Mouse (Mus musculus): ENCODE results near the gene Gabbr2. TPM values are rescaled to one million over a fixed set of nuclear protein-coding genes. Genes with fewer than 3 reads are reported as not detected.
"Not testable (repeated sequence)": the region's sequence is repeated elsewhere in the genome, so short reads cannot be mapped to it uniquely, and the experiment has no call there.

The Gabbr2 gene
- total RNA-seq, 2 experiments from 2014 or later: 1.6 to 1.7 TPM

DNA sequence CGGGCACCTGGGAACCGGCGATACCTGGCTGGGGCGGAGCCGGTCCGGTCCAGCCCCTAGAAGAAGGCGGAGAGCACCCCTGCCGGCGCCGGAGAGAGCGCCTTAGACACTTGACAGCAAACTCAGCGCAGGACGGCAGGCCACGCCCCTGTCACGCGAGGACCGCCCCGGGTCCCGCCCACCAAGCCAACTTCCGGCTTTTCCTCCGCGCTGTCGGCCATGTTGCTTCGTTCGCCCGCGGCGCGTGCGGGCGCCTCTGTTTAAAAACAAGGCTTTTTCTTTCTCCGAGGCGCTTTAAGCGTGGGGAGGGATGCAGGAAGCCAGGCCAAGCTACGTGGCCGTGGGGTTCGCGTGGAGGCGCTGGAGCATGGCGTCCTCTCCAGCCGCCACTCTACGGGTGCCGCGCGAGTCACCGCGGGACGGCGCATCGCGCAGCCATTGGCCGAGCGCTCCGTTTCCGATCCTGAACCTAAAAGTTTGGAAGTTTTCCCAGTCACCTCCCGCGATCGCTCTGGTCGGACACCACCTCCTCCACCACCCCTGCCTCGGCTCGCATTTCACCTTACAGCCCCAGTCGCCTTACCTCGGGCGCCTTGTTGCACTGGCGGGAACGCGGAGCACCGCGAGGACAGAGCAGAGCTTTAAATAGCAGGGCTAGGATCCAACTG, 341.5 kb downstream of the Gabbr2 start, which contains the start of gene Tbc1d2:
Tbc1d2 (minus strand) TSS at position 124 of the 668 bp plus-strand sequence.
- DNase-seq: peak; percentile 97

DNA sequence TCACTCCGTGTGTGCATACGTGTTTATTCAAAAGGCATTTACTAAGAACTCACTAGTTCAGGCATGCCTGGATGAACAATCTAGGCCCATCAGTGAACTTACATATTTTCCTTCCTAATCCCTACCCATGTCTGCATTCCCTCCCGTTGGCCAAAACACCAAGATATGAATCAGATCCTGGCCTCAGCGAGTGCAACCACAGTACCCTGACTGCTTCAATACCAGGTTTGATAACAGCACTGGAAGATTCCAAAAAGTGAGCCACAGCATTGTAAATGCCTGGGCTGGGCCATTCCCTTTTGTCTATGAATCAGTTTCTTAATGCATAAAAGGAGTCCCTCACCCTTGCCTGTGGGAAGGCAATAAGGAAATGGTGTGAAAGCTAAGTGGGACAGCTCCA, 342.5 kb downstream of the Gabbr2 start:
- no peak for DNase-seq

DNA sequence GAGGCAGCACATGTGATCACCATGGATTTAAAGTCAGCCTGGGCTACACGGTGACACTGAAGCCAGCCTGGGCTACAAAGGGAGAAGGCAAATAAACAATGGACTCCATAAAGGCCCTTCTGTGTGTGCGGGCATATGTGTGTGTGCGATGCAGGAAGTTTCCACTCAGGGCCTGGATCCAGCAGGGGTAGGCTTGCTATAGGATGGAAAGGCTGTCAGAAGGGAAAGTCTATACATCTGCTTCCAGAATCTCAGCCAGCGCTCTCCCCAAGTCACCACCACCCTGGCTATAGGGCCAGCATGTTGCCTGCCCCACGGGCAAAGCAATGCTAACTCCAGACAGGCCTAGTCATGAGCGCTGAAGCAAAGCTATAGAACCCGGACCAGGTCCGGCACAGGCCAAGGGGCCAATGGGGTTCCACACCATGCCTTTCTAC, 348.0 kb downstream of the Gabbr2 start:
- no peak for DNase-seq

DNA sequence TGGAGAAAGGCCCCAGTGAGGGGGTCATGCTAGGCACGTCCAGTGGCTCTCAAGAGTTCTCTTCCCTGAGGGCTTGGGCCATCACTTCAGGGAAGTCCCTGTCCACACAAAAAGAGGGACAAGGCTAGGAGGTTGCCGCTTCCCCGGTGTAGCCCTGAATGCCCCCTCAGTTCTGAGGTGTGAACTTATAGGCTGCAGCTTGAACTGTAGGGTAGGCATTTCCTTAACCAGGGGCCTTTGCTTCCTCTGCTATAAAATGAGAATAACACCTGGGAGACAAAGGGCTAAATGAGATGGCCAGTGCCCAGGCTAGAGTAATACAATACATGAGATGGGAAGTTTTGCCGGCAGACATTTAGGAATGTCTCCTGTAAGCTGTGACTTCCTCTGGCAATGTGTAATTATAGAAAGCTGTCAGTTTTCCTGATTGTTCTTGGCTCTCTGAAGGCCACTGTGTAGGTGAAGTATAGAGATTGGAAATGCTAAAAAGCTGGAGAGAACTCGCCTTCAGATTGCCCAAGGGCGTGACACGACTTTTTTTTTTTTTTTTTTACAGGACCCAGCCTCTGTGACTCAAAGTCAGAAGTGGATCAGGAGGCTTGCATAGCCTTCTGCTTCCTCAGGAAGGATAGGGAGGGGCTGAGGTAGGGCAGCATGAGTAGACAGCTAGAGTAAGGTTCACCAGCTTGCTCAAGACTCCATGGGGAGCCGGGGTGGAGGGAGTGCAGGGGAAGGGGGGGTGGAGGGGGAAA, 348.6 kb downstream of the Gabbr2 start:
- DNase-seq: peak; percentile 40

DNA sequence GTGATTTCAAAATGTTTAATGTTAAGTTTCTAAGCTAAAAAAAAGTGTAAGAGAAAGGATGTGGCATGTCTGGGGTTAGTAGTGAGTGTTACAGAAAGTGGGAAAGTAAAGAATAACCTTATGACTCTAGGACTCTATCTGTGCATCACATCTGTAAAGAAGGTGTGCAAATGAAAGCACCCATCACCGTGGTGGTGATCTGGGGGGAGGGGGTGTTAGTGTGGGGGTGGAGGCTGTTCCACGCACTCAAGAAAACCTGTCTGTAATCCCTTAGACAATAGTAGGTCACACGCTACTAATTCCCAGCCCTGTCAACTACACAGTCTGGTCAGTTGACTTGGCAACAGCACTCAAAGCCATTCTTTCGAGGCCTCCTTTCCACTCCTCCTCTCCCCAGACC, 350.4 kb downstream of the Gabbr2 start:
- no peak for DNase-seq

DNA sequence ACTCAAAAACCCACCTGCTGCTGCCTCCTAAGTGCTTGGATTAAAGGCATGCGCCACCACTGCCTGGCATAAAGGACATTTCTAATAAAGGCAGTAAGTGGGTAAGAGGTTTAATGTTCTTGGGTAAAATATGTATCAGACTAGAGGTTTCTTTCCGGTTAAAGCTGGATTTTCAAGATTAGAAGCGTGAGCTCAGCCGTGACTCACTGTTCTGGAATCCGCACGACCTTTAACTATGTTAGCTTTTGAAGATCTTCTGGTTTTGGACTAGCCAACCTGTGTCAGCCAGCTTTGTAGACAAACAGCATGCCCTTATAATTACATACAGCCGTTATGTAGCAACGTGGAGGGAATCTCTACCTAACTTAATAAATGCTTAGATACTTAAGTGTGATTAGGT, 351.8 kb downstream of the Gabbr2 start:
- DNase-seq: peak; percentile 38

DNA sequence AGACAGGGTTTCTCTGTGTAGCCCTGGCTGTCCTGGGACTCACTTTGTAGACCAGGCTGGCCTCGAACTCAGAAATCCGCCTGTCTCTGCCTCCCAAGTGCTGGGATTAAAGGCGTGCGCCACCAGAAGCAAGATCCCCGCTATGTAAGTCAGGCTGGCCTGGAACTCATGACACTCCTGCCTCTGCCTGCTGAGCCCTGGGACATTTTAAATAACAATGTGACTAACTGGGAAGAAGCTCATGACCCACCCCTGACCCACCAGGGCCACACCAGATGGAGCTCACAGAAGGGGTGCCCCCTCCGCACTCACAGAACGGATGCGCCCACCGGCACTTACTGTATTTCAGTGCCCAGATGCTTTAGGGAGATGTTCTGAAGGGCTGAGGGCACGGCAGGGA, 354.4 kb downstream of the Gabbr2 start:
- not testable (repeated sequence) for DNase-seq

DNA sequence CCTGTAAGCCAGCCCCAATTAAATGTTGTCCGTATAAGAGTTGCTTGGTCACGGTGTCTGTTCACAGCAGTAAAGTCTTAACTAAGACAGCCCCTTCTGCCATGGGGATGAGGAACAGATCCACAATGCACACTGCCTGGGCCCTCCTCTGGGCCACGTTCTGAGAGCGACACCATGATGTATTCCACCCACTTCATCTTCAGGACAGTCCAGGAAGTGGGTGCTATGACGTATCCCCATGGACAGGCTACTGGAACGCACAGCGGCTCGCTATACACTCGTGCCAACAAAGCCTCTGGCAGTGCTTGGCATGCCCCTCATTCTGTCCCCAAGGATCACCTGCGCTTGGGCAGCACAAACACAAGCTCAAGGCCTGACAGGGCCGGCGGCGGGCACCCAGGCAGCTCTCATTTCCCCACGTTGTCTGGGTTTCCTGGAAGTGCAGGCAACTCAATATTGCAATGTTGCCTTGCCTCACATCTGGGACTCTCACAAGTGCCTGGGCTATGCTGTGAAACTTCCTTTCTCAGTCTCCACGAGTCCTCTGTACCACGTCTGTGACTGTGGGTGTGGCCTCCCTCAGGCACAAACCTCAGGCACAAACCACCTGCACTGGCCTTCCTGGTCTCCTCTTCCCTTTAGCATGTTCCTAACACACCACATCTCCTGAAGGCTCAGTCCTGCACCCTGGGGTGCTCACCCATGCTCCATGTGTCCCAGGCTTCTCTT, 355.8 kb downstream of the Gabbr2 start:
- peak; percentile 33 for DNase-seq

DNA sequence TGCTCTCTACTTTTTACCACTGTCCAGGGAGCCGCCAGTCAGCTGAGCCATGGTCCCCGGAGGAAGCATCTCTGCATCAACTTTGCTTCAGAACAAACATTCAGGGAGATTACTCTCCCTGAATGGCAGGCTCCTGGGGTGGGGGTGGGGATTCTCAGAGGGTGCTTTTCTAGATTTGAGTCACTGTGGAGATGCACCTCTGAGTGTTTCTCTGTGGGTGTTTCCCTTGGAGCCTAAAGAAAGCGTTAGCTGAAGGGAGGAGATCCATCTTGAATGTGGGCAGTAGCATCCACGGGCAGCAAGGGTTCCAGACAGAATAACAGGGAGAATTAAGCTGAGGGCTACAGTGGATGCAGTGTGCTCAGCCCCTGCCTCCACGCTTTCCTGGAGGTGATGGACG, 356.8 kb downstream of the Gabbr2 start:
- no peak for DNase-seq

DNA sequence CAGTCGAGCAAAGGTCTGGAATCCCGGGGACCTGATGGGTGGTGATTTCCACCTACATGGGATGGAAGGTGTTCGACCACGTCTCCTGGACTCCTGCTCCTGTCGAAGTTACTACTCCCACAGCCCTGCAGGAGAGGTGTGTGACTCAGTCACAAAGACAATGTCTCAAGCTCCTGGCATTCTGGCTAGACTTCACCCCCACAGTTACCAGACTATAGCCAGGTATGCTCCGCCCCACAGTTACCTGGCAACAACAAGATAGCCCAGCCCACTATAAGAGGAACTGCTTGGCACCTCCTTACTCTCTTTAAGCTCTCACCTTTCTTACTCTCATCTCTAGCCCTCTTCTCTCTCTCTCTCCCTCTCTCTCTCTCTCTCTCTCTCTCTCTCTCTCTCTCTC, 358.1 kb downstream of the Gabbr2 start:
- not testable (repeated sequence) for DNase-seq

DNA sequence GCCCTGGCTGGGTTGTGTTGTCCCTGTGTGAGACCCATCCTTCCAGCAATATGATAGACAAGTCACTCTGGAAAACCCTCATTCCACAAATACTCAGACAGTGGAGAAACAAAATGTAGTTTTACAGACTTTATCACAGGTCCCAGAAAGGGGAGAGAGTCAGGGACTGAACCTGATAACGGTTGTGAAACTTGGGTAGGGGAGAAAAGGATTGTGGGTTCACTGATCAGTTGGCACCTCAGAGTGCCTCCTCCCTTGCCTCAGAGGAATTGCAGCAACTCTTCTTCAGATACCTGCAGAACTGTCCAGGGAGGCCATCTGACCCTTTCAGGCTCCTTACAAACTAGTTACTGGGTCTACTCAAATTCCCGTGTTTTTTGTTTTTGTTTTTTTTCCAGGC, 359.2 kb downstream of the Gabbr2 start:
- no peak for DNase-seq

DNA sequence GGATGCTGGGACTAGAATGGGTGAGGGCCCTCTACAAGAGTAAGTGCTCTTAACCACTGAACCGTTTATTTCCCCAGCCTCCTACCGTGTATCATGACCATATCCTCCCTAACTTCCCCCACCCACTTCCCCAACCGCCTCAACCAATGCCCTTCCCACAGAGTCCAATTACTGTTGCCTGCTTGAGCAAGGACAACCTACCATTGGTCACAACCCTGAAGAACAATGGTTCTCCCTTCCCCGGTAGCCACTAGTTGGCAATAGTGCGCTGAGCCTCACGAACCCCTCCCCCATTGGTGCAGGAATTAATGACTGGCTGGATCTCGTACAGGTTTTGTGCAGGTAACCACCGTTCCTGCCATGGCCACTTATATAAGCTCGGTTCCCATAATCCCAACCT, 361.3 kb downstream of the Gabbr2 start:
- DNase-seq: peak; percentile 38

DNA sequence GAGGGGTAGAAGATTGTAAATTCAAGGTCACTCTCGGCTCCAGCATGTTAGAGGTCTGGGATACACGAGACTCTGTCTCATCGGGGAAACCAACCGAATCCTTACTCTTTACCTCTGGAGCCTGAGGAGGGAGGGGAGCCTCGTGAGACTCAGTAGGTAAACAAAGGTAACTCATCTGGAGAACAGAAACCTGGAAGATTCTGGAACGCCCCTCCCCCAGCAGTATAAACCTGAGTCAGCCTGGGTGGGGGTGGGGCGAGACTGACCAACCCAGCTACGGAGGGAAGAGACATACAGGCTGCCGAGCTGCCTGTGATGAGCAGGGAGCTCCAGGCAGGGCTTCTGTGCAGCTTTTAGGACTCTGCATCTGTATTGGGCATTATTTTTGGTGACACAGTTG, 362.8 kb downstream of the Gabbr2 start:
- no peak for DNase-seq

DNA sequence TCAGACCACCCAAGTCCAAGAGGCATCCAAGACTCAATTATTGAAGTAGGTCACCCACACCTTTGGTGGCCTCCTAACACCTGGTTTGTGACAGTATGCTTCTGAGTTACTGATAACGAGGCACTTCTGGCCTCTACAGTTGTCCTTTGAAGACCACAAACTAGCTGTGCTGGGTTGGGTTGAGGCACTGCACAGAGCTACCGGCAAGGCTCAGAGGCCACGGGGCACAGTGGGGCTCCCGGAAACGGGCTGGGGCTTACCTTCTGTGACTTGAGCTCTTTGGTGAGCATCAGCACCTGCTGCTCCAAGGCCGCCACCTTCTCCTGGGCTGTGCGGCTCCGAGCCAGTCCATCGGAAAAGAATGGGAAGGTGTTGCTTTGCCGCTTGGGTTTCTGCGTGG, 363.6 kb downstream of the Gabbr2 start:
- DNase-seq: no peak

DNA sequence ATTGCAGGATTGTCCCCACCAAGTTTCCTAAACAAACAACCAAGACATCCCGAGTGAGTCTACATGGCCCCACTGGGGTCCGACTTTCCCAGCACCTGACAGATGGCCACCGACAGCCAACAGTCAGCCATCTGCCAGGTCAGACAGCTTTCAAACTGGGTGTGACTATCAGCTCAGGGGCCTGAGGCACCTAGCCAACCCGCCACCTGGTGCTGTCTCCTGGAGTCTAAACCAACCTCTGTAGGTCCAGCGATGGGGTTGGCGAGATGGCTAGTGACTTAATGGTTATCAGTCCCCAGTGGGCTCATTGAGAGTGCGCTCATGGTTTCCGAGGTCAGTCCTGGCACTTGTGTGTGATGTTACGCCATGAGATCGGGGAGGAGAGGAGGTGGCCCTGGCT, 366.6 kb downstream of the Gabbr2 start:
- DNase-seq: no peak

DNA sequence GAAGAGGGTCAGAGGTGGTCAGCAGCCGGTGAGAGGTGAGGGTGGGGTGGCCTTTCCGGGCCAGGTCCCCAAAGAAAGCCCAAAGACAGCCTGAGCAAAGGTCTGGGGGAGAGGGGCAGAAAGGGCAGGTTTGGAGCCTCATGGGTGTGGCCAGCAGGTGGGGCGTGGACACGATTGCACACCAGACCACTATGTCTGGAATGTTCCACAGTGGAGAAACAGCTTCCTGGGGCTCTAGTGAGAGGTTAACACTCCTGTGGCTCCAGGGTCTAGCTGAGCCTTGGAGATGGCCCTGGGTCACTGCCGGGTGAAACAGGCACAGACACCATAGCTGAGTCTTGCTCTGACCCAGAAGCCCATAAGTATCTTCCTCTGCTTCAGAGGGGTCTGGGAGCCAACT, 368.7 kb downstream of the Gabbr2 start:
- no peak for DNase-seq

DNA sequence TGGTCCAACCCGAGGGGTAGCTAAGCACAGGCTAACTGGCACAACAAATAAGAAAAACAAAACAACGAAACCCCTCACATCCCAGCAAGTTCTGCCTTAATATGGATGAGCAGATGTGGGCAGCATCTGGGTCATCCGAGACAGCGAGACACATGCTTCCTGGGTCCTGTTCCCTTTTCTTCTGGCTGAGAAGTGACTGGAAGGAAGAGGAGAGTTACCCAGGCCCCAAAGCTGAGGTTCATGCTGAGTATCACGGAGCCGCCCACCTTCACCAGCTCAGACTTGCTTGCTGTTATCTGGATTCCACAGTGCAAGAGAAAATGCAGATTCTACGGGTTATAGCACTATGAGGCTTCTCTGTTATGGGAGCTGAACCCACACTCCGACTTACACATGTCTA, 370.7 kb downstream of the Gabbr2 start:
- DNase-seq: no peak

DNA sequence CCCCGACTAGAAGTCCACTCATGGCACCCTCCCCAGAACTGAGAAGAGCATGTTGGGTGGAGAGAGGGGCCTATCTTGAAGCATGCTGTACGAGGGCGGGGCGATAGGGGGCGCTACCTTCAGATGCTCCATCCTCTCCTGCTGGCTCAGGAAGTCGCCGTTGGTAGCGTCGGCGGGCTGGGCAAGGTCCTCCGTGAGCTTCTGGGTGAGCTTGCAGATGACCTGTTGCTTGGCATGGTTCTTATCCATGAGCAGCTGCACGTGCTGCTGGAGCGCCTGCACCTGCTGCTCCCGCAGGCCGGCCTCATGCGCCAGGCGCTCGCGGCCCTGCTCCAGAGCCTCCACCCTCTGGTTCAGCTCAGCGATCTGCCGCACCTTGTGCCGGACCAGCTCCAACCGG, 371.3 kb downstream of the Gabbr2 start:
- DNase-seq: peak; percentile 43

DNA sequence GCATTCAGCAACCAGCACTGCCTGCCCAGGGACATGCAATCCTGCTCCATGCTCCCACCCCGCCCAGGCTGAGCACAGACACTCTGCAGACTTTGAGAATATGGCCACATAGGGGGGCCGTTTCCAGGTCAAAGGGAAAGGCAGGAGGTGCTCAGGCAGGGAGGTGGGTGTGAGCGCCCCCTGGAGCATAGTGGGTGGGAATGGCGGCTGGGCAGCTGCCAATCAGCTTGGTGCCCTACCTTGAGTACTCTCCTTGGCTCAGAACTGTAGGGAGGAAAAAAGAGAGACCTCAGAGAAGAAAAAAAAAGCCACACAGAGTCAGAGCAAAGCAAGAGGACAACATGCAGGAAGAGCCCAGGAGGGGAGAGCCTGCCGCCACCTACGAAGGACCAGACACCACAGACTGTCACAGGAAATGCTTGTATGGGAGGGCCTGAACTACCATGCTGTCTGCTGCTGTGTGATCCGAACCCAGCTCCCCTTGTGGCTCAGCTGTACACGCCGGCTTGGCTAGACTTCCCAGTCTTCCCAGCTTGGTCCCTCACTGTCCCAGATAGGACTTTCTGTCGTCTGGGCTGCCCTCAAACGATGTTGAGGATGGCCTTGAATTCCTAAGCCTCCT, 373.4 kb downstream of the Gabbr2 start:
- no peak for DNase-seq

DNA sequence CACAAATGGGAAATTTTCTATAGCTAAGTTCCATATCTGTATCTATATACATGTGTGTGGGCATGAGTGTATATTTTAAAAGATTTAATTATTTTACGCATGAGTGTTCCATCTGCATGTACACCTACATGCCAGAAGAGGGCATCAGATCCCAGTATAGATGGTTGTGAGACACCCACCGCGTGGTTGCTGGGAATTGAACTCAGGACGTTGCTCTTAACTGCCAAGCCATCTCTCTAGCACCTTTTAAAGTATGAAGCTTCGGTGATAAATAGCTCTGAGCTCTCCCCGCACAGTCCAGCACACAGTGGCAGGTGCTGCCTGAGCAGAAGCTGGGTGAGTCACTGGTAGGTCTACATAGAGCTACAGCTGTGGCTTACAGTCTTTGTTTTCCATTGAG, 374.3 kb downstream of the Gabbr2 start:
- no peak for DNase-seq

DNA sequence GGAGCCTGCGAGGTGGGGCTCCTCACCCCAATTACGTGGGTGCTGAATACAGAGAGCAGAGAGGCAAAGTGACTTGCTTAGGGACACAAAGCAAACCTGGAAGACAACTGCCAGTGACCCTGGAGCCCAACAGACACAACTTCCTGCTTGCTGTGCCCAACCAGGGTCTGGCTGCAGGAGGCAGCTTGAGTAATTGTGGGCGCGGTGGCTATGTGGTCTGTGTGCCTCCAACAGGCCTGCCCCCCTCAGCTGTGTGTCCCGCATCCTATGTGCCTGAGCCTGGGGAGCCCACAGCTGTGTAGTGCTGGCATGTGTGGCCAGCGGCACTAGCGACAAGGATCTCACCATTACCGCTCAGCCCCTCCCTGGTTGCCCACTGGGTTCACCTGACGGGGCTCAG, 377.0 kb downstream of the Gabbr2 start:
- DNase-seq: no peak

DNA sequence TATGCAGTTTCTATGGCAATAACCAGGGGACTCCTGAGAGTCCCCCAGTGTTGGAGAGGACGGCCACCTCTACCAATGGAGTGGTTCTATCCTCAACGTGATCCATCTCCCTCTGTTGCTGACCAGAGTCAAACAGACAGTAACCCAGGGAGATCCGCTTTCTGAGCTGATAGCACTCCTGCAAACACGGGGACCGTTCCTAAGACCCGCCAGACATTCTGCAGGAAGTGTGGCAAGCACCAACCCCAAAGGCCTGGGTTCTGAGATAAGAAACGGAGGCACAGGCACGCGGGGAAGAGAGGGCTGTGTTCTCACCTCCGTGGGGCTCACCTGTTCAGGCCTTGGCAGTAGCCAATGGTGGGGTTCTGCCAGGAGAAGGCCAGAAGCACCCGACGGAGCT, 378.1 kb downstream of the Gabbr2 start:
- no peak for DNase-seq
